Mouse (Mus musculus): ENCODE measurements at regions not wholly inside any gene's neighbourhood (a gene's known extent, or its start where the extent isn't known, plus 50 kb on each side); places are given as distances from the start of the nearest gene placed in this dataset.

GRCm38 (mm10) chr1:184622462-184622861 lies 110.0 kb downstream of the Hlx start:
- Histone ChIP-seq H3K9me3 (replicated peaks) (no peaks in the 10 kb centered on the region), H3K4me1 (no peaks in the 10 kb centered on the region)
- 90% methylated on average over 3 of the region's 3 CpGs for WGBS

GRCm38 (mm10) chr1:184621950-184622349 lies 110.5 kb downstream of the Hlx start:
- whole genome bisulfite sequencing: 88% methylated on average over 15 of the region's 15 CpGs
- H3K36me3 ChIP-seq: no peaks in the 10 kb centered on the region
- no peaks in the 10 kb centered on the region for H3K9me3 ChIP-seq (replicated peaks)
- no peaks in the 10 kb centered on the region for H3K27me3 ChIP-seq (ENCODE audit: low read depth, poor library complexity, severe bottlenecking)
- H3K4me3 ChIP-seq: no peak overlapping the region
- no peak overlapping the region for H3K27ac ChIP-seq (replicated peaks)
- H3K4me1 ChIP-seq: no peaks in the 10 kb centered on the region
- DNase-seq (ENCODE audit: low spot score): no peak

More at GRCm38 (mm10) chr1:184622462-184622861, 110.0 kb downstream of the Hlx start:
- H3K27ac ChIP-seq (replicated peaks): no peak overlapping the region
- H3K27me3 ChIP-seq (ENCODE audit: low read depth, poor library complexity, severe bottlenecking): no peaks in the 10 kb centered on the region
- DNase-seq (ENCODE audit: low spot score): no peak
- no peaks in the 10 kb centered on the region for H3K36me3 ChIP-seq
- H3K4me3 ChIP-seq: no peak overlapping the region

GRCm38 (mm10) chr1:184617853-184618454 lies 114.5 kb downstream of the Hlx start:
- DNase-seq (ENCODE audit: low spot score): no peak
- no peaks in the 10 kb centered on the region for H3K36me3 ChIP-seq
- H3K4me3 ChIP-seq: no peak overlapping the region
- H3K4me1 ChIP-seq: no peaks in the 10 kb centered on the region
- no peak overlapping the region for H3K27ac ChIP-seq (replicated peaks)
- 89% methylated on average over 8 of the region's 8 CpGs for WGBS
- no peaks in the 10 kb centered on the region for H3K9me3 ChIP-seq (replicated peaks)
- no peaks in the 10 kb centered on the region for H3K27me3 ChIP-seq (ENCODE audit: low read depth, poor library complexity, severe bottlenecking)

GRCm38 (mm10) chr1:184615991-184616390 lies 116.4 kb downstream of the Hlx start:
- Histone ChIP-seq H3K4me1 (no peaks in the 10 kb centered on the region), H3K36me3 (no peaks in the 10 kb centered on the region), H3K27me3 (ENCODE audit: low read depth, poor library complexity, severe bottlenecking) (no peaks in the 10 kb centered on the region), H3K9me3 (replicated peaks) (no peaks in the 10 kb centered on the region), H3K4me3 (no peak overlapping the region), H3K27ac (replicated peaks) (no peak overlapping the region)
- DNase-seq (ENCODE audit: low spot score): no peak
- 74% methylated on average over 3 of the region's 3 CpGs for WGBS

- no peak overlapping the region for H3K27ac ChIP-seq (replicated peaks)
- no peaks in the 10 kb centered on the region for H3K9me3 ChIP-seq (replicated peaks)
- WGBS: 88% methylated on average over 21 of the region's 21 CpGs
- H3K4me3 ChIP-seq: no peak overlapping the region
- no peak for DNase-seq (ENCODE audit: low spot score)
- H3K4me1 ChIP-seq: no peaks in the 10 kb centered on the region
- no peaks in the 10 kb centered on the region for H3K27me3 ChIP-seq (ENCODE audit: low read depth, poor library complexity, severe bottlenecking)
- H3K36me3 ChIP-seq: no peaks in the 10 kb centered on the region
Observed at GRCm38 (mm10) chr1:184614699-184615415, 117.6 kb downstream of the Hlx start.

- H3K27ac ChIP-seq (replicated peaks): no peak overlapping the region
- H3K36me3 ChIP-seq: no peaks in the 10 kb centered on the region
- 85% methylated on average over 4 of the region's 4 CpGs for WGBS
- H3K4me1 ChIP-seq: peaks cover 5% of the 10 kb centered on the region
- H3K27me3 ChIP-seq (ENCODE audit: low read depth, poor library complexity, severe bottlenecking): no peaks in the 10 kb centered on the region
- DNase-seq (ENCODE audit: low spot score): no peak
- H3K4me3 ChIP-seq: no peak overlapping the region
- H3K9me3 ChIP-seq (replicated peaks): no peaks in the 10 kb centered on the region
Observed at GRCm38 (mm10) chr1:184612880-184613279, 119.5 kb downstream of the Hlx start.

- Histone ChIP-seq H3K36me3 (no peaks in the 10 kb centered on the region), H3K9me3 (replicated peaks) (no peaks in the 10 kb centered on the region), H3K4me1 (peaks cover 5% of the 10 kb centered on the region), H3K27ac (replicated peaks) (no peak overlapping the region), H3K4me3 (no peak overlapping the region), H3K27me3 (ENCODE audit: low read depth, poor library complexity, severe bottlenecking) (no peaks in the 10 kb centered on the region)
- 69% methylated on average over 5 of the region's 5 CpGs for WGBS
- DNase-seq (ENCODE audit: low spot score): no peak
Observed at GRCm38 (mm10) chr1:184608938-184609337, 123.5 kb downstream of the Hlx start.

GRCm38 (mm10) chr1:184608338-184608737 lies 124.1 kb downstream of the Hlx start:
- WGBS: 85% methylated on average over 2 of the region's 2 CpGs
- no peak for DNase-seq (ENCODE audit: low spot score)
- H3K27ac ChIP-seq (replicated peaks): no peak overlapping the region
- no peak overlapping the region for H3K4me3 ChIP-seq
- H3K36me3 ChIP-seq: no peaks in the 10 kb centered on the region
- no peaks in the 10 kb centered on the region for H3K9me3 ChIP-seq (replicated peaks)
- peaks cover 5% of the 10 kb centered on the region for H3K4me1 ChIP-seq
- no peaks in the 10 kb centered on the region for H3K27me3 ChIP-seq (ENCODE audit: low read depth, poor library complexity, severe bottlenecking)

GRCm38 (mm10) chr1:184606541-184606940 lies 125.9 kb downstream of the Hlx start:
- Histone ChIP-seq H3K27ac (replicated peaks) (no peak overlapping the region), H3K4me3 (no peak overlapping the region), H3K36me3 (no peaks in the 10 kb centered on the region), H3K27me3 (ENCODE audit: low read depth, poor library complexity, severe bottlenecking) (no peaks in the 10 kb centered on the region), H3K9me3 (replicated peaks) (no peaks in the 10 kb centered on the region), H3K4me1 (peaks cover 5% of the 10 kb centered on the region)
- WGBS: 84% methylated on average over 8 of the region's 8 CpGs
- DNase-seq (ENCODE audit: low spot score): no peak

- Histone ChIP-seq H3K4me1 (peaks cover 5% of the 10 kb centered on the region), H3K27ac (replicated peaks) (no peak overlapping the region), H3K4me3 (no peak overlapping the region), H3K9me3 (replicated peaks) (no peaks in the 10 kb centered on the region), H3K27me3 (ENCODE audit: low read depth, poor library complexity, severe bottlenecking) (no peaks in the 10 kb centered on the region), H3K36me3 (no peaks in the 10 kb centered on the region)
- 93% methylated on average over 7 of the region's 7 CpGs for WGBS
- DNase-seq (ENCODE audit: low spot score): no peak
Observed at GRCm38 (mm10) chr1:184605666-184606065, 126.8 kb downstream of the Hlx start.

- no peaks in the 10 kb centered on the region for H3K36me3 ChIP-seq
- no peak overlapping the region for H3K4me3 ChIP-seq
- no peaks in the 10 kb centered on the region for H3K27me3 ChIP-seq (ENCODE audit: low read depth, poor library complexity, severe bottlenecking)
- H3K9me3 ChIP-seq (replicated peaks): no peaks in the 10 kb centered on the region
- H3K27ac ChIP-seq (replicated peaks): no peak overlapping the region
- WGBS: 90% methylated on average over 6 of the region's 6 CpGs
- DNase-seq (ENCODE audit: low spot score): no peak
- H3K4me1 ChIP-seq: no peaks in the 10 kb centered on the region
Observed at GRCm38 (mm10) chr1:184603136-184603535, 129.3 kb downstream of the Hlx start.

- DNase-seq (ENCODE audit: low spot score): no peak
- no peaks in the 10 kb centered on the region for H3K9me3 ChIP-seq (replicated peaks)
- no peak overlapping the region for H3K27ac ChIP-seq (replicated peaks)
- no peak overlapping the region for H3K4me3 ChIP-seq
- 92% methylated on average over 12 of the region's 12 CpGs for WGBS
- no peaks in the 10 kb centered on the region for H3K27me3 ChIP-seq (ENCODE audit: low read depth, poor library complexity, severe bottlenecking)
- no peaks in the 10 kb centered on the region for H3K4me1 ChIP-seq
- no peaks in the 10 kb centered on the region for H3K36me3 ChIP-seq
Observed at GRCm38 (mm10) chr1:184595449-184595848, 137.0 kb downstream of the Hlx start.

GRCm38 (mm10) chr1:184590634-184591033 lies 141.8 kb downstream of the Hlx start:
- WGBS: 80% methylated on average over 7 of the region's 7 CpGs
- Histone ChIP-seq H3K27ac (replicated peaks) (no peak overlapping the region), H3K4me3 (no peak overlapping the region)

More at GRCm38 (mm10) chr1:184590634-184591033, 141.8 kb downstream of the Hlx start:
- Histone ChIP-seq H3K4me1 (no peaks in the 10 kb centered on the region), H3K9me3 (replicated peaks) (no peaks in the 10 kb centered on the region), H3K36me3 (no peaks in the 10 kb centered on the region), H3K27me3 (ENCODE audit: low read depth, poor library complexity, severe bottlenecking) (no peaks in the 10 kb centered on the region)
- no peak for DNase-seq (ENCODE audit: low spot score)

All from midbrain, embryonic 10.5 days (tissue).